Mouse (Mus musculus): ENCODE data around the gene Il20ra.

Il20ra gene

DNA sequence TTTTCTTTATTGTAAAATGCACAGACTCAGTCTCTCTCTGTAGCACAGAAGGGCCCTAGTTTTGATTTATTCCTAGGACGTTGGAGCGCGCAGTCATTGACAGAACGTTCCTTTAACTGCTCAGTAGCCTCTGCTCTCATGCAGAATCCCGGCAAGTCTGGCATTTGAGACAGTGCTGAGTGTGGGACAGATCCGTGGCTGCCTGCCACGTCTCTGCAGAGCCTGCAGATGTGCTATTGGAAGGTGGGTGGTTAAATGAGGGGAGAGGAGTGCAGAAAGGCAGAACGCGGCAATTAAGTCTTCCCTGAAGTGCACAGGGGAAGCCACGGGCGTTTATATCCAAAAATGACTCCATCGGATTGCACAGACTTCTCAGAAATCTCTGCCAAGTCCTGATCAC, 66.7 kb downstream of the Il20ra start:
- DNase-seq = peak; percentile 7

DNA sequence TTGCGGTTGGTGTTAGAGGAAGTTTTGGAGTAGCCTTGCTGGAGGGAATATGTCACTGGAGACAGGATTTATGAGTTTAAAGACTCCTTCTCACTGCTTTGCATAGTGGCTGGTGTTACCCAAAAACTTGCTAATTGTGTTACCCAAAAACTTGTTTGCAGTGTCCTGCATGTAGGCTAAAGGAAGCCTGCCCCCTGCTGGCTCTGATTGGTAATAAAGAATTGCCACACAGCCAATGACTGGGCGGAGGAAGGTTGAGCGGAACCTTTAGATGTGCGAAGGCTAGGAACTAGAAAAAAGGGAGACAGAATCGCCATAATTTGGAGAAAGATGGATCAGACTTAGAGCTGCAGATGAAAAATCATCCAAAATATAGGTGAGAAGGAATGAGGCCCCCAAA, 69.0 kb downstream of the Il20ra start:
- peak; percentile 31 for DNase-seq

DNA sequence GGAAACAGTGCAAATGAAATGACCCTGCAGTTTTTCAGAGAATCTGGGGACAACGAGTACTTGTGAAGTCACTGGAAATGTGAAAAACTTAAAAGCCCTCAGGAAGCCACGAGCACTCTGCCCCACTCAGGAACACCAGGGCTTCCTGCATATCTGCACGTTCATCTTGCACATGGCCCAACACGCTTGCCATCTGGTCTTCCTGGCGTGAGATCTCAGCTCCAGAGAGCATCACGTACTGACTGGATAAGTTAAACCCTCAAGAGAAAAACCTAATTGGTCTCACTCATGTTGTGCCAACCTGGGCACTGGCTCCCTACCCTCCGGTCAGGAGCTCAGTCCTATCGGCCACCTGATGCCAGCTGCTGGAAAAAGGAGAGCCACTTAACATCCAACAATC, 82.6 kb downstream of the Il20ra start:
- DNase-seq = no peak

DNA sequence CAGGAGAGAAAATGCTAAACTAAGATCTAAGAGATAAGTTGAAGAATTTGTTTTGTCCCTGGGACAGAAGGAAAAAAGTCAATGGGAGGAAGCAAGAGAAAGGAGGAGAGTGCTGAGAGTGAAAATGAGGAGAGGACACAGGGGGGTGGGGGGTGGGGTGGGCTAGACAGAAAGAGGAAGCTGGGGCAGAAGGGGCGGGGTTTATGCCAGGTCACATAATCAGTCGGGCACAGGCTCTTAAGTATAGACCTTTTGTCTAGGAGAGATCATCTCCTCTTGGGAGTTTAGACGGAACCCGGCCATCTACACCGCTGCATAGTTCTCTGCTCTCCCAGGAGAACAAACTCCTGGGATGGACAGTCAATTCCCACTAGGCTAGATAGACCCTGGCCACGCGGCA, 90.6 kb downstream of the Il20ra start:
- no peak for DNase-seq

DNA sequence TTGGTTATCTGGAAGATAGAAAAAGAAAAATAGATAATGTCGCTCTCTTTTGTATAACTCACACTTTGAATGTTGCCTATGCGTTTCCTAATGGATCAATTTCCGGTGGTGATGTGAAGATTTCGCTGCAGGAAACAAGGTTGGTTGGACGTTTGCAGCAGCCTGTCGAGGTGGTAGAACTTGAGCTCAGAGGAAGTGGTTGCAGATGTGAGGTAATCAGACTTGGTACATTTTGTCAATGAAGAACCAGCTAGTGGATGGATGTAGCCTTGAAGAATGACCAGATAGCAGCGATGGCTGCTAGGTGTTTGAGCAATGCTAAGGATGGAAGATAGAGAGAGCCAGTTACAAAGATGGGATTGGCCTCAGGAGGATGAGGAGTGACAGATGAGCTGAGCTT, 92.4 kb downstream of the Il20ra start:
- DNase-seq = no peak

Data from right cerebral cortex, postnatal 14 days (tissue).